Comparison of ENCODE assay signal across 8 mouse cellular contexts in the genomic region with DNA sequence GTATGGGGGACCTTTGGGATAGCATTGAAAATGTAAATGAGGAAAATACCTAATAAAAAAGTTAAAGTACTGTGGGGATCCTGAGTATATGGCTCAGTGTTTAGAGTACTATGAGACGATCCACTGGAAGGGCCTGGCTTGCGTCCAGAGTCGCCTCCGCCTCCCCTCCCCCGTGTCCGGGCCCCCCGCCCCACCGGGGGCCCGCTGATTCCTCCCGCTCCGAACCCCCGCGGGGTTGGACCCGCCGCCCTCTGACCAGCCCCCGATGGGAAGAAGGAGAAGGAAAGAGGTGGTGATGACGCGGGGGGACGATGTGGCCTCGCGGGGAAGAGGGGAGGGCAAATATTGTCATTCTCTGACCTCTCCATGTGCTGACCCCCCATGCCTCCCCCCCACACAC.
DNase-seq lines count a peak whose midpoint lies in the region; ATAC-seq and TF ChIP-seq lines count a peak whose summit lies in the region.
"Not testable (repeated sequence)": the region's sequence is repeated elsewhere in the genome, so short reads cannot be mapped to it uniquely, and the experiment has no call there.

No protein-coding gene starts in this region.

- CTCF ChIA-PET in Patski (lab: Charles Lee): not testable (repeated sequence)

- WGBS in forebrain, embryonic 11.5 days: no CpG with 5 or more reads among the region's 21 CpGs
- WGBS in heart, embryonic 15.5 days: no CpG with 5 or more reads among the region's 21 CpGs
- no CpG with 5 or more reads among the region's 21 CpGs for WGBS in intestine, embryonic 16.5 days
- WGBS in limb, embryonic 14.5 days: no CpG with 5 or more reads among the region's 21 CpGs
- WGBS in liver, embryonic 16.5 days (ENCODE audit: insufficient replicate concordance): no CpG with 5 or more reads among the region's 21 CpGs

- in situ Hi-C loops in Patski (cut with MboI; ENCODE audit: low pct_unique_long_range_greater_than_20kb): not testable (repeated sequence)

- not testable (repeated sequence) for H3K27ac ChIP-seq in forebrain, embryonic 11.5 days (ENCODE audit: low read depth, low read length); heart, embryonic 15.5 days; intestine, embryonic 16.5 days (ENCODE audit: low read length); limb, embryonic 14.5 days (replicated peaks; ENCODE audit: low read depth, low read length); liver, embryonic 16.5 days (ENCODE audit: low read length)

- H3K9ac ChIP-seq in forebrain, embryonic 11.5 days (ENCODE audit: low read length); heart, embryonic 15.5 days; intestine, embryonic 16.5 days (ENCODE audit: low read depth, low read length); limb, embryonic 14.5 days (ENCODE audit: low read depth, low read length, severe bottlenecking); liver, embryonic 16.5 days (ENCODE audit: low read depth, low read length): not testable (repeated sequence)

- H3K4me2 ChIP-seq in forebrain, embryonic 11.5 days (ENCODE audit: low read depth, low read length, severe bottlenecking); heart, embryonic 15.5 days; intestine, embryonic 16.5 days (ENCODE audit: low read depth, low read length); limb, embryonic 14.5 days (replicated peaks; ENCODE audit: low read depth, low read length, severe bottlenecking); liver, embryonic 16.5 days (ENCODE audit: low read depth, low read length): not testable (repeated sequence)

- not testable (repeated sequence) for TF ChIP-seq CTCF in Patski (IDR thresholded peaks at IDR 0.05)

- POLR2A ChIA-PET in Patski (lab: Charles Lee): not testable (repeated sequence)

- not testable (repeated sequence) for H3K4me3 ChIP-seq in forebrain, embryonic 11.5 days (ENCODE audit: low read depth, low read length); heart, embryonic 15.5 days; intestine, embryonic 16.5 days (ENCODE audit: low read length); limb, embryonic 14.5 days (replicated peaks; ENCODE audit: low read length); liver, embryonic 16.5 days (ENCODE audit: low read depth, low read length)

- not testable (repeated sequence) for H3K9me3 ChIP-seq in forebrain, embryonic 11.5 days (ENCODE audit: control insufficient read depth, low read length); heart, embryonic 15.5 days (replicated peaks); intestine, embryonic 16.5 days (ENCODE audit: control insufficient read depth, low read length); limb, embryonic 14.5 days (ENCODE audit: control insufficient read depth, low read length); liver, embryonic 16.5 days (replicated peaks; ENCODE audit: control insufficient read depth, low read length)

- H3K27me3 ChIP-seq in Patski; forebrain, embryonic 11.5 days (ENCODE audit: control insufficient read depth, insufficient read depth, low read length); heart, embryonic 15.5 days; intestine, embryonic 16.5 days (replicated peaks; ENCODE audit: control insufficient read depth, insufficient read depth, low read length); limb, embryonic 14.5 days (ENCODE audit: control insufficient read depth, insufficient read depth, low read length); liver, embryonic 16.5 days (ENCODE audit: control insufficient read depth, insufficient read depth, low read depth, low read length): not testable (repeated sequence)

- not testable (repeated sequence) for H3K4me1 ChIP-seq in forebrain, embryonic 11.5 days (replicated peaks; ENCODE audit: control insufficient read depth, insufficient read depth, low read length); heart, embryonic 15.5 days (replicated peaks); intestine, embryonic 16.5 days (ENCODE audit: control insufficient read depth, insufficient read depth, low read length); limb, embryonic 14.5 days (ENCODE audit: control insufficient read depth, insufficient read depth, low read length); liver, embryonic 16.5 days (ENCODE audit: control insufficient read depth, low read depth, low read length)

- peak; percentile 100 for ATAC-seq in Patski
- 0 out of 2 replicates have a peak, but pooled peaks have one; percentile 46 for ATAC-seq in forebrain, embryonic 11.5 days (replicated peaks; ENCODE audit: low FRiP score)
- peak; percentile 75; the same call in 1 of the 2 replicates for ATAC-seq in heart, embryonic 15.5 days (replicated peaks; ENCODE audit: insufficient number of reproducible peaks, insufficient read depth, low FRiP score, low read depth)
- peak; percentile 83 for ATAC-seq in intestine, embryonic 16.5 days
- peak; percentile 44; the same call in 1 of the 2 replicates for ATAC-seq in limb, embryonic 14.5 days (ENCODE audit: low FRiP score, low read depth)
- ATAC-seq in liver, embryonic 16.5 days (ENCODE audit: low read depth): peak; percentile 100
- ATAC-seq in megakaryocyte progenitor cell, adult 5-6 weeks (replicated peaks; ENCODE audit: poor library complexity): peak; percentile 95
- peak; percentile 83 for ATAC-seq in neutrophil, adult 5-6 weeks (ENCODE audit: extremely low read depth, insufficient number of reproducible peaks, low FRiP score, poor library complexity, severe bottlenecking)

- not testable (repeated sequence) for TF ChIP-seq POLR2A in limb, embryonic 14.5 days (IDR thresholded peaks at IDR 0.05; ENCODE audit: borderline replicate concordance, extremely low read depth, insufficient read depth, insufficient read length)

- not testable (repeated sequence) for DNase-seq in Patski (ENCODE audit: low read depth, low spot score); forebrain, embryonic 11.5 days (ENCODE audit: low spot score); limb, embryonic 14.5 days (ENCODE audit: low spot score)

- H3K36me3 ChIP-seq in forebrain, embryonic 11.5 days (ENCODE audit: control insufficient read depth, insufficient read depth, low read length); heart, embryonic 15.5 days; intestine, embryonic 16.5 days (ENCODE audit: control insufficient read depth, insufficient read depth, low read length); limb, embryonic 14.5 days (ENCODE audit: control insufficient read depth, insufficient read depth, low read length); liver, embryonic 16.5 days (ENCODE audit: control insufficient read depth, insufficient read depth): not testable (repeated sequence)

Comparison
In these comparisons a context has a peak if more than half of its experiments do, and no peak if none do; other contexts are left out.
1. ATAC-seq: peak in every context shown above with its lines; median percentile 100 in Patski; 100 in liver, embryonic 16.5 days; 95 in megakaryocyte progenitor cell, adult 5-6 weeks; 83 in intestine, embryonic 16.5 days; 83 in neutrophil, adult 5-6 weeks; 75 in heart, embryonic 15.5 days; 46 in forebrain, embryonic 11.5 days; 44 in limb, embryonic 14.5 days.